Mouse (Mus musculus): ENCODE results near the gene Dennd2a.

The Dennd2a gene

GRCm38 (mm10) chr6:39557723-39558261 lies at the start of gene Dennd2a:
Gene Dennd2a (minus strand): TSS chr6:39557867.
- peak; percentile 58 for DNase-seq (ENCODE audit: low spot score)

- DNase-seq (ENCODE audit: low spot score), result no peak
Observed at GRCm38 (mm10) chr6:39607365-39607764, 49.7 kb upstream of the Dennd2a start.

DNA sequence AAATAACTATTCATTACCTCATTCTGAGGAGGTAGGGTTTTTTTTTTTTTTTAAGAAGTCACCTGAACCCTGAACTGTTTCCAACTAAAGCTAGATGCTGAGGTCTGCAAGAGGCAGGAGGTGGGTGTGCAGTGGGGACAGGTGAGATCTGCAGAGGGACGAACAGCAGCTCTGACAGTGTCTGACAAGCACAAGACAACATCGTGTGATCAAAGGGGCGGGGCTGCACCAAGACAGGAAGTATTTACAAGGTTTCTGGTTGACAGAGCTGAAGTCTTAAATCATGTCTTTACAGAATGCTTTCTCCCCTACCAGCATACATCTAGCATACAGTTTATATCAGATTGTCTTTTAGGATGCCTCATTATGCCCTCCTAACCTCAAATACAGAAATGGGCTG lies 49.2 kb upstream of the Dennd2a start:
- no peak for DNase-seq (ENCODE audit: low spot score)

- peak; percentile 18 for DNase-seq (ENCODE audit: low spot score)
Observed at GRCm38 (mm10) chr6:39606056-39606455, 48.4 kb upstream of the Dennd2a start.

DNA sequence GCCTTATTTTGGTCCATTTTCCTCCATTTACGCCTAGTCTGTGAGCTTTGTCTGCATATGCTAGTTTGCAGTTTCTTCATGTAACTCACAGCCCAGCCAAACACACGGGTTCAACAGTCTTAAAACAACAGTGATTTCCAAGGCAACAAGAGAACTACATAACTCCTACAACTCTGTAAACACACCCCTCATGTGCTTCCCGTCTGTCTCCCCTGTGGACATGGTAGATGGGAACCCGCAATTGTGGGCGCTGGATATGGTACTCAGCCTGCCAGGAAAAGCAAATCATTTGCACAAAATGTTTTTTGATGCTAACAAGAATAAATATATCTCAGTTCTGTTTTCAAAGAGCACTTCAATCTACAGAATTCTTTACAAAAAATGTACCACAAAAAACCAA lies 46.9 kb upstream of the Dennd2a start:
- no peak for DNase-seq (ENCODE audit: low spot score)

GRCm38 (mm10) chr6:39601828-39602227 lies 44.2 kb upstream of the Dennd2a start:
- DNase-seq (ENCODE audit: low spot score), result no peak

GRCm38 (mm10) chr6:39600851-39601250 lies 43.2 kb upstream of the Dennd2a start:
- DNase-seq (ENCODE audit: low spot score), result no peak

DNA sequence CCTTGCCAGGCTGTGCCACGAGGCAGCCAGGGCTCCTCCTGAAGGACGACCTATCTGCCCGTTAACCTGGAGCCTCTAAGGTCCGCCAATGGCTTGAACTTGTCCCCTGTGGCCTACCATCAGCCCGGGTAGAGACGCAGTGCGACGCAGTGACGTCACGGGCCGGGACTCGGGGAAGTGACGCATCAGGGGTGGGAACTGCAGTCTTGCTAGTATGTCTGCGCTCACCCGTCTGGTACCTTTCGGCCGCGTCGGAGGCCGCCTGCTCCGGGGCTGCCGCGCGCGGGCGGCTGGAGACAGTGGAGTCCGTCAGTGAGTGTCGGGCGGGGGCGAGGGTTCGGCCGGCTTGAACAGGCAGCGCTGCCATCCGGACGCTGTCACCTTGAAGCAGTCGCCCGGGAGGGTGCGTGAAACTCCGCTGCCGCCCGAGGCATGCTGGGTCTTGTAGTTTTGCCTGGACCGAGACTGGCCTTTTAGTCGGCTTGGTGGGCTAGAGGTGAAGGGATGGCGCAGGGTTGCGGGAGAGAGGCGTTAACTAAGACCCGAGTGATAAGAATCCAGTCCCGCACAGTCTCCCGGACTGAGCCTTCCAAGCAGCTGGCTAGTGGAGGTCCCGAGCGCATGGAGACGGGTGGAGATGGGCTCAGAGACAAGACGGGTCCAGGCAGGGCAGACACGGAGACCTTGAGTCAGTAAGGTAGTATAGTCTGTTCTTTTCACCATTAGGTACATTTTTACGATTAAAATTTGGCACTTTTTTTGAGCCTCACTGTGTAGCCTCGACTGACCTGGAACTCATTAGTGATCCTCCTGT lies 34.9 kb upstream of the Dennd2a start, which contains the start of gene Ndufb2:
Ndufb2 (plus strand) TSS at position 174 of the 814 bp plus-strand sequence.
- DNase-seq (ENCODE audit: low spot score), result peak; percentile 98

DNA sequence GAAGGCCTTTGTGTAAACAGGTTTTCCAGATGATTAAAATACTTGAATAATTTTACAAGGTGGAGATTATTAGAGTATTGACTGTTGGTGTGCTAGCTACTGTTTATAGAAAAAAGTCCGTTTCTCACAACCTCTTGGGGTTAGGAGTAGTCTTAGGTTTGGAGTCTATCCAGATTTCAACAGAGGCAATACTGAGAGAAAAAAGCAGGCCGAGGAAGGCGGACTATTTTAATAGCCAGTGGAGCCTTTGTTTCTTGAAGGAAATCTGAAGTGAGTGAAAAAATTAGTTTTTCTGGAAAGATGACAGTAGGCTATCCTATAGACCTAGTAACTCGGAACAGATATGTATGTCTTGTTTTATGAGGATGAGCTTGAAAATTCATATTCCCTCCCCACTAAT lies 33.8 kb upstream of the Dennd2a start:
- peak; percentile 51 for DNase-seq (ENCODE audit: low spot score)

DNA sequence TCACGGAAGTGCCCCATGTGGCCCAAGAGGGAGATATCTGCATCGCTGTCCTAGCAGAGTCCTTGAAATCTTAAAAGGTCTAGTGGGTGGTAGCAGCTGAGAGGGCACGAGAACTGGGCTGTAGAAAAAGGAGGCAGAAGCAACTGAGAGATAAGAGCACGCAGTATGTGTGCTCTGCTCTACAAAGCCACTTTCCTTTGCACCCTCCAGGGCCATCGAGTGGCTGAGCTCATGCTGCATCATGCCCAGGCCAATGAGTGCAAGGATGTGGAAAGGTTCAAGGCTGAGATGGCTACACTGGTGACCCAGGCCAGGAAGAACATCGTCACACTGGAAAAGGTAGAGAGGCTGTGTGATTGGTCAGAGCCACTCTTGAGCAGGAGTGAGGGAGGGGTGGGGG lies 27.9 kb upstream of the Dennd2a start, which contains the start of gene Gm42420:
Gm42420 (plus strand) TSS at position 237 of the 400 bp plus-strand sequence.
- no peak for DNase-seq (ENCODE audit: low spot score)

- no peak for DNase-seq (ENCODE audit: low spot score)
Observed at GRCm38 (mm10) chr6:39581087-39581784, 23.6 kb upstream of the Dennd2a start.

DNA sequence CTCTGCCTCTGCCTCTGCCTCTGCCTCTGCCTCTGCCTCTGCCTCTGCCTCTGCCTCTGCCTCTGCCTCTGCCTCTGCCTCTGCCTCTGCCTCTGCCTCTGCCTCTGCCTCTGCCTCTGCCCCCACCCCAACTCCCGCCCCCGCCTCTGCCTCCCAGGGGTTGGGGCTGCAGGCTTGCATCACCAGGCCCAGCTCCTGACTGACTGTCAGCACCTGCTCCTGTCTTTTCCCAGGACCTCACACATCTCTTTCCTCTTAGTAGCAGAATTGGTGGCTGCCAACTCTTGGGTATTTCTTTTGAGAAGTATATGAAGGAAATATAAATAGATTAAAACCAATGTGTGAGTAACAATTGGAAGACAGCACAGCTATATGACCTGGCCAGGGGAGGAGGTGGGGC lies 22.9 kb upstream of the Dennd2a start:
- DNase-seq (ENCODE audit: low spot score), result no peak

GRCm38 (mm10) chr6:39579552-39579951 lies 21.9 kb upstream of the Dennd2a start:
- DNase-seq (ENCODE audit: low spot score), result no peak

- no peak for DNase-seq (ENCODE audit: low spot score)
Observed at GRCm38 (mm10) chr6:39574951-39575350, 17.3 kb upstream of the Dennd2a start.

- peak; percentile 70 for DNase-seq (ENCODE audit: low spot score)
Observed at GRCm38 (mm10) chr6:39574555-39574869, 16.8 kb upstream of the Dennd2a start.

- peak; percentile 86 for DNase-seq (ENCODE audit: low spot score)
Observed at GRCm38 (mm10) chr6:39573791-39574554, 16.3 kb upstream of the Dennd2a start, which contains the start of gene Adck2. Gene Adck2 (plus strand): TSS chr6:39573873.

DNA sequence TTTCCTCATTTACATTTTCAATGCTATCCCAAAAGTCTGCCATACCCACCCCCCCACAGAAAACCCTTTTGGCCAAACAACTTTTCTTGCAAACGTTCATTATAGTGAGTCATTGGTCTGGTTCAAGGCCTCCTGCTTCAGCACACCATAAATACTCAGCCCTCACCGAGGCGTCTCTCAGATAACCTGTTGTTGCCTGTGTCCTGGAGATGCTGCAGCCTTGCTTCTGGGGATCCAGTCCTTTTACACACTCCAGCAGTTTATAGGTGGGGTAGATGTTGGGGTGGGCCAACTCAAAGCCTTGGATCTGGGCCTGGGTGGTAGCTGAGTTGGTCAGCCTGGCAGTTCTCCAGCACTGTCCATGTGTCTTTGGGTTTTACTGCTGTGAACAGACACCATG lies 12.8 kb upstream of the Dennd2a start:
- DNase-seq (ENCODE audit: low spot score), result no peak

DNA sequence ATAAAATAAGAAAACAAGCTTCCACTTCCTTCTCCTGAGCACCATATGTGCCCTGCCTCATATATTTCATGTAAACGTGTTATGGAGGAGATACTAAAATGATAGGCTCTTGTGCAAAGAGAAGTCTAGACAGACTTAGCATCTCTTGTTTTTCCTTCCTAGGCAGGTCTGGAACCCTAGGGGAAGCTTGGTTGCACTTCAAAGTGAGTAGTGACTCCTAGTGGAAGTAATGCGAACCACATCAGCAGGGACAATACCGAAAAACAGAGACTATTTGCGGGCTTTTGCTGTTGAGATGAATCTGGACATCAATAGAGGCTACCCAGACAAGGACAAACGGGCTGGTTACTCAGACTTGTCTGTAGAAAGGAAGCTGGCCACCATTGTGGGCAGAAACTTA lies 9.9 kb upstream of the Dennd2a start:
- DNase-seq (ENCODE audit: low spot score), result peak; percentile 79

GRCm38 (mm10) chr6:39562166-39563015 lies 4.7 kb upstream of the Dennd2a start:
- DNase-seq (ENCODE audit: low spot score), result peak; percentile 95

GRCm38 (mm10) chr6:39559276-39559939 lies 1.7 kb upstream of the Dennd2a start:
- DNase-seq (ENCODE audit: low spot score), result no peak

All from adipocyte (in vitro differentiated cells).